ENCODE assay signal across 8 mouse cellular contexts in the genomic region with DNA sequence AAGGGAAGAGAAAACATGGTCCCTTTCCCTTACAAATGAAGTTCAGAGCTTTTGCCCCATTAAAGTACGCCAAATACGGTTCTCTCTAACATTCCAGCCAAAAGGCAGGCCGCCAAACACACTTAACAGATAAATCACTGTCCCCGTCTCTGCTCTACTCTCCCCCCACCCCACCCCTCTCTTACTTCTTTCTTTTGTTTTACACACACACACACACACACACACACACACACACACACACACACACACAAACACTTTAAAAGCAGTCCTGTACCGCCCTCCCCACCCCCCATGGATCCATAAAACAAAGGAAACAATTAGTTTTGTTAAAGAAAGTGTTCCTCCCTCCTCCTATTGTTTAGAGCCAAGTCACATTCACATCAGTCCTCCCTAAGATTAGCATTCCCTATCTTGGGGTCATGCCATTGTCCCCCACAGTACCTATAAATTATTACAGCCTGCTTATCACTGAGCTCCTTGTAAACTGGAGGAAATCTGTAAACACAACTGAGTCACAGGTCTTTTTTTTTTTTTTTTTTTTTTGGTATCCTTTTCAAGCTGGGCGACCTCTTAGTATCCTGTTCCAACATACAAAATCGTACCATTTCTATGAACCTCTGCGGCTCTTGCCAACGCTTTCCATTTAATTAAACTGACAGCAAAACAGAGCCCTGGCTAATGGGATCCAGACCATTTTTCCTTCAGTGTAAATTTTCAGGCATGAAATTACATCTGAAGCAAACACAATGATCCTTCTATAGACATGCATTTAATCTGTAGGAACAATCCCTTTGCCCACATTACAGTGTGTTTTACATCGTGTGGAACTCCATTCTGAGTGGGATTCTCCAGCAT.
A peak's percentile ranks its signal among the peaks of the same experiment; 100 is the strongest.
DNase-seq lines count a peak whose midpoint lies in the region; ATAC-seq and TF ChIP-seq lines count a peak whose summit lies in the region.

No protein-coding gene starts in this region.

- H3K4me3 ChIP-seq in lung, embryonic 14.5 days (ENCODE audit: low read depth, low read length) = no peak overlapping the region
- H3K4me3 ChIP-seq in brown adipose tissue, adult 24 weeks (ENCODE audit: insufficient read depth, low read depth, low read length) = no peak overlapping the region
- H3K4me3 ChIP-seq in intestine, postnatal 0 days (ENCODE audit: low read depth, low read length) = no peak overlapping the region

- intact Hi-C loops in gastrocnemius, postnatal 36 days (cut with DNase I) = no loop called here

- H3K9ac ChIP-seq in lung, embryonic 14.5 days = no peak overlapping the region
- no peak overlapping the region for H3K9ac ChIP-seq in intestine, postnatal 0 days (ENCODE audit: low read depth, low read length)

- TF ChIP-seq CTCF in lung, embryonic 14.5 days (IDR thresholded peaks at IDR 0.05; ENCODE audit: low read depth) = no peak
- no peak for TF ChIP-seq CTCF in intestine, postnatal 0 days (IDR thresholded peaks at IDR 0.05; ENCODE audit: low read depth)

- 20% methylated on average over 10 of the region's 10 CpGs for WGBS in lung, embryonic 14.5 days
- WGBS in intestine, postnatal 0 days = 43% methylated on average over 10 of the region's 10 CpGs

- peak overlapping the region; percentile 35; the same call in 1 of the 2 replicates for H3K4me2 ChIP-seq in lung, embryonic 14.5 days
- 0 out of 2 replicates have a peak overlapping the region, but pooled peaks have one; percentile 9 for H3K4me2 ChIP-seq in intestine, postnatal 0 days (replicated peaks; ENCODE audit: low read depth)

- H3K9me3 ChIP-seq in lung, embryonic 14.5 days (ENCODE audit: low read depth, low read length) = peaks cover 5% of the 10 kb centered on the region; the same call in 1 of the 2 replicates
- 0 out of 2 replicates have a peak, but pooled peaks cover 3% of the 10 kb centered on the region for H3K9me3 ChIP-seq in intestine, postnatal 0 days (ENCODE audit: control insufficient read depth)

- ATAC-seq in lung, embryonic 14.5 days (ENCODE audit: insufficient read depth) = peak; percentile 80; the same call in 1 of the 2 replicates
- ATAC-seq in intestine, postnatal 0 days = no peak

- H3K4me1 ChIP-seq in lung, embryonic 14.5 days (ENCODE audit: insufficient read depth) = 0 out of 2 replicates have a peak, but pooled peaks cover 3% of the 10 kb centered on the region
- 0 out of 2 replicates have a peak, but pooled peaks cover 2% of the 10 kb centered on the region for H3K4me1 ChIP-seq in brown adipose tissue, adult 24 weeks (ENCODE audit: control insufficient read depth, insufficient read depth, insufficient read length, low read length)
- peaks cover 2% of the 10 kb centered on the region; the same call in 1 of the 2 replicates for H3K4me1 ChIP-seq in intestine, postnatal 0 days (replicated peaks; ENCODE audit: control insufficient read depth, insufficient read depth, low read length)

- no peaks in the 10 kb centered on the region for H3K27me3 ChIP-seq in lung, embryonic 14.5 days (ENCODE audit: insufficient read depth, low read length)
- no peaks in the 10 kb centered on the region for H3K27me3 ChIP-seq in intestine, postnatal 0 days (replicated peaks; ENCODE audit: control insufficient read depth, insufficient read depth, low read length)

- H3K27ac ChIP-seq in lung, embryonic 14.5 days (ENCODE audit: low read depth) = peak overlapping the region; percentile 15
- H3K27ac ChIP-seq in brown adipose tissue, adult 24 weeks (replicated peaks; ENCODE audit: low read depth, low read length) = peak overlapping the region; percentile 18; the same call in 1 of the 2 replicates
- H3K27ac ChIP-seq in intestine, postnatal 0 days (ENCODE audit: low read depth, low read length) = no peak overlapping the region

- peak; percentile 92 for DNase-seq in lung, embryonic 14.5 days
- no peak for DNase-seq in lung, postnatal 25 days (ENCODE audit: low spot score)
- peak; percentile 64 for DNase-seq in lung, postnatal 14 days
- DNase-seq in left cerebral cortex, adult 11 months (ENCODE audit: low spot score) = no peak
- no peak for DNase-seq in B cell, adult 2 months
- DNase-seq in gastrocnemius, postnatal 36 days = no peak

- H3K36me3 ChIP-seq in lung, embryonic 14.5 days (ENCODE audit: insufficient read depth) = peaks cover 9% of the 10 kb centered on the region
- H3K36me3 ChIP-seq in intestine, postnatal 0 days (ENCODE audit: control insufficient read depth, insufficient read depth) = peaks cover 9% of the 10 kb centered on the region; the same call in 1 of the 2 replicates

Comparison
In these comparisons a context has a peak if more than half of its experiments do, and no peak if none do; other contexts are left out.
1. DNase-seq: peak in lung, embryonic 14.5 days (single experiment) and lung, postnatal 14 days (single experiment); none in lung, postnatal 25 days (single experiment), left cerebral cortex, adult 11 months (single experiment), B cell, adult 2 months (0 of 2) and gastrocnemius, postnatal 36 days (0 of 2).